Comparison of ENCODE assay signal across 21 mouse cellular contexts in the genomic region with DNA sequence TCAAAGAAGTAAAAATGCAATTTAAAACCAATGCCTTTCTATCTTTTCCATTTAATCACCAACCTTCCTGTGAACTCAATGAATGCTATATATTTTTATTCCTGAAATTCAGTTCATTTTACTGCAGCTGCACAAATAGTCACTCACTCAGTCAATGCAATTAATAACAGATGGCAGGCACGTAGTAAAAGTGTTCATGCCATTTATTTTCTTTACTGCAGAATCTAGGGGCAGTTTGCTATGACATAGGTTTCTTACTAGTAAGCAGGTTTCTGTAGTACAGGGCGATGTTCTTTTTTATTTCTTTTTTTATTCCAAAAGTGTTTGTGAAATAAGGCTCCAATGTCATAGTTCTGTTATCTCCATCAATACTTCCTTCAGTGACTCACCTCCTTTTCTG.
DNase-seq lines count a peak whose midpoint lies in the region; ATAC-seq and TF ChIP-seq lines count a peak whose summit lies in the region.
"Had no signal": no experiment of that assay in that cellular context is flagged by ENCODE, and none has a peak within 500 bp of the region (broad histone marks: within the 10 kb centered on the region; RNA-seq: fewer than 3 reads in every experiment).

No protein-coding gene starts in this region.

- no peaks in the 10 kb centered on the region for H3K9me3 ChIP-seq in kidney, embryonic 14.5 days (ENCODE audit: control insufficient read depth, low read length)
- no peaks in the 10 kb centered on the region; the same call in 1 of the 2 replicates for H3K9me3 ChIP-seq in limb, embryonic 13.5 days
- H3K9me3 ChIP-seq: forebrain, embryonic 13.5 days; G1E; hindbrain, embryonic 10.5 days had no signal

- no peak for TF ChIP-seq CTCF in left cerebral cortex, adult 2 months (IDR thresholded peaks at IDR 0.05)

- ATAC-seq in kidney, embryonic 14.5 days (ENCODE audit: low FRiP score, low TSS enrichment), result peak; percentile 57; the same call in 1 of the 2 replicates
- ATAC-seq in limb, embryonic 13.5 days (ENCODE audit: low FRiP score, low read depth), result peak; percentile 81
- ATAC-seq: CD4-positive, CD25-positive, alpha-beta regulatory T cell, adult 4 months; forebrain, embryonic 13.5 days; forebrain, postnatal 0 days had no signal

- H3K27ac ChIP-seq in kidney, embryonic 14.5 days (ENCODE audit: low read depth, low read length), result no peak overlapping the region
- H3K27ac ChIP-seq in limb, embryonic 13.5 days, result no peak overlapping the region
- H3K27ac ChIP-seq in left cerebral cortex, adult 2 months, result no peak overlapping the region
- H3K27ac ChIP-seq: forebrain, embryonic 13.5 days; gastrocnemius, adult 2 months; hindbrain, embryonic 10.5 days; hindbrain, embryonic 14.5 days had no signal

- H3K9ac ChIP-seq in kidney, embryonic 14.5 days (ENCODE audit: low read depth, low read length), result no peak overlapping the region
- H3K9ac ChIP-seq in limb, embryonic 13.5 days, result no peak overlapping the region
- H3K9ac ChIP-seq: forebrain, embryonic 13.5 days; forebrain, postnatal 0 days; heart, embryonic 12.5 days; hindbrain, embryonic 14.5 days had no signal

- H3K36me3 ChIP-seq in kidney, embryonic 14.5 days (ENCODE audit: control insufficient read depth, insufficient read depth, low read length), result no peaks in the 10 kb centered on the region
- no peaks in the 10 kb centered on the region for H3K36me3 ChIP-seq in limb, embryonic 13.5 days
- H3K36me3 ChIP-seq: G1E; heart, embryonic 12.5 days; hindbrain, embryonic 10.5 days had no signal

- no peaks in the 10 kb centered on the region for H3K4me1 ChIP-seq in kidney, embryonic 14.5 days (ENCODE audit: control insufficient read depth, insufficient read depth, low read length)
- 0 out of 2 replicates have a peak, but pooled peaks cover 5% of the 10 kb centered on the region for H3K4me1 ChIP-seq in limb, embryonic 13.5 days
- H3K4me1 ChIP-seq: forebrain, embryonic 13.5 days; heart, embryonic 12.5 days; hindbrain, embryonic 10.5 days had no signal

- no peaks in the 10 kb centered on the region for H3K27me3 ChIP-seq in kidney, embryonic 14.5 days (ENCODE audit: control insufficient read depth, insufficient read depth, low read length)
- no peaks in the 10 kb centered on the region for H3K27me3 ChIP-seq in limb, embryonic 13.5 days
- H3K27me3 ChIP-seq: forebrain, embryonic 13.5 days; heart, embryonic 12.5 days had no signal

- intact Hi-C loops in left cerebral cortex, adult 2 months (cut with DNase I), result no loop called here

- H3K4me3 ChIP-seq in kidney, embryonic 14.5 days (ENCODE audit: low read length), result no peak overlapping the region
- no peak overlapping the region for H3K4me3 ChIP-seq in limb, embryonic 13.5 days
- no peak overlapping the region for H3K4me3 ChIP-seq in left cerebral cortex, adult 2 months
- H3K4me3 ChIP-seq: forebrain, embryonic 13.5 days; gastrocnemius, adult 2 months; heart, embryonic 12.5 days; hindbrain, embryonic 10.5 days had no signal

- no peak overlapping the region for H3K4me2 ChIP-seq in kidney, embryonic 14.5 days (replicated peaks; ENCODE audit: low read depth, low read length)
- H3K4me2 ChIP-seq in limb, embryonic 13.5 days (replicated peaks), result no peak overlapping the region
- H3K4me2 ChIP-seq: forebrain, embryonic 13.5 days; heart, embryonic 12.5 days; hindbrain, embryonic 14.5 days had no signal

- DNase-seq in kidney, postnatal 10 days, result no peak
- DNase-seq in 416B (ENCODE audit: low read depth), result peak; percentile 59
- DNase-seq in embryo, embryonic 11.5 days (ENCODE audit: low read depth, low spot score), result peak; percentile 3
- DNase-seq in left cerebral cortex, adult 2 months (ENCODE audit: extremely low spot score in 1 of 2, low spot score in 2 of 2), result no peak
- no peak for DNase-seq in urinary bladder, postnatal 25 days (ENCODE audit: low spot score)
- DNase-seq: adrenal gland, postnatal 10 days; B cell, adult 2 months; cerebellum, adult 11 months; cerebellum, adult 8-10 months; cerebellum, postnatal 14 days; forebrain, postnatal 0 days; gastrocnemius, adult 2 months; gastrocnemius, postnatal 25 days had no signal

- WGBS in kidney, embryonic 14.5 days, result 30% methylated on average over 2 of the region's 2 CpGs
- WGBS in limb, embryonic 13.5 days, result 12% methylated on average over 2 of the region's 2 CpGs

Comparison
In these comparisons a context has a peak if more than half of its experiments do, and no peak if none do; other contexts are left out.
1. DNase-seq: peak in 416B (single experiment) and embryo, embryonic 11.5 days (single experiment); none in kidney, postnatal 10 days (single experiment), left cerebral cortex, adult 2 months (0 of 2) and urinary bladder, postnatal 25 days (single experiment).